Mouse (Mus musculus) megakaryocyte, embryonic 14.5 days (primary cell): ENCODE measurements around the gene Grrp1.

Experiments
- FLI1 ChIP-seq: IDR thresholded peaks from 2 replicates; pipeline ENCODE4 v1.6.1; 2012; ENCODE audit warnings: low read length, inconsistent platforms, mixed read lengths
- GATA1 ChIP-seq: IDR thresholded peaks from 3 replicates; pipeline ENCODE4 v1.6.1; 2012; ENCODE audit warnings: mixed read lengths, low read length, inconsistent platforms, borderline replicate concordance

DNA sequence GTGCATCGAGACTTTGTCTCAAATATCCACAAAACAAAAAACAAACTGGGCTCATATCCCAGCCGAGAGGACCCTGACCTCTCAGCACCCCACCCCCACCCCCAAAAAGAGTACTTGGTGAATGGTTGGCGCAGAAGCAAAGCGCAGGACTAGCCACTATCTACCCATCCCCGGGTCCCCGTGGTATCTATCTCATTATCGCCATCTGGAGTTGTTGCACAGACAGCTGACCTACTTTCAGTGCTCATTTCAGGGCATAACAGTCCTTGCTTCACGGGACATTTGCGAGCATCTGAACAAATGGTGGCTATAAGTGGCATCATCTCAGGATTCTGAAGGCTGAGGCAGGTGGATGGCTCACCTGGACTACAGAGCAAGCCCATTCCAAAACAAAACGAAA lies 15.2 kb downstream of the Grrp1 start:
- TF ChIP-seq GATA1 (no peak), FLI1 (no peak)
